Mouse (Mus musculus): Measurements from ENCODE around the gene Oog1.
"Not testable (repeated sequence)": the region's sequence is repeated elsewhere in the genome, so short reads cannot be mapped to it uniquely, and the experiment has no call there.

GRCm38 (mm10) chr12:87652916-87653703 lies 50.6 kb downstream of the Oog1 start:
- not testable (repeated sequence) for TF ChIP-seq POLR2A (IDR thresholded peaks at IDR 0.05; ENCODE audit: borderline replicate concordance, extremely low read depth, low read depth, low read length); CTCF (IDR thresholded peaks at IDR 0.05; ENCODE audit: insufficient read depth, low read length)

All from lung, adult 2 months (tissue).